Mouse (Mus musculus) erythroblast, adult 5-6 weeks (primary cell): ENCODE data around the gene Rps12-ps3. TPM values are rescaled to one million over a fixed set of nuclear protein-coding genes. Genes with fewer than 3 reads are reported as not detected.

ENCODE experiments used
- ATAC-seq: replicated peaks from 2 replicates; pipeline ENCODE4 v1.8.0; 2016; ENCODE audit warnings: moderate number of reproducible peaks, mild to moderate bottlenecking, moderate TSS enrichment, inconsistent platforms; ENCODE audit not compliant: poor library complexity, low FRiP score, severe bottlenecking
- total RNA-seq, 2 experiments: library from RNA; stranded (forward) in 1 of 2; stranded (reverse) in 1 of 2; fragments of 150-400 nt in 1 of 2; fragments of 200-764, 138-1000 nt in 1 of 2; gene quantifications; 2 replicates each; pipeline versions ENCODE4 v1.2.3 to v1.2.4; 2015 to 2017; ENCODE audit warnings: low replicate concordance in 2 of 2

Gene Rps12-ps3
- total RNA-seq, 2 experiments from 2014 or later = 58.3 to 144 TPM

DNA sequence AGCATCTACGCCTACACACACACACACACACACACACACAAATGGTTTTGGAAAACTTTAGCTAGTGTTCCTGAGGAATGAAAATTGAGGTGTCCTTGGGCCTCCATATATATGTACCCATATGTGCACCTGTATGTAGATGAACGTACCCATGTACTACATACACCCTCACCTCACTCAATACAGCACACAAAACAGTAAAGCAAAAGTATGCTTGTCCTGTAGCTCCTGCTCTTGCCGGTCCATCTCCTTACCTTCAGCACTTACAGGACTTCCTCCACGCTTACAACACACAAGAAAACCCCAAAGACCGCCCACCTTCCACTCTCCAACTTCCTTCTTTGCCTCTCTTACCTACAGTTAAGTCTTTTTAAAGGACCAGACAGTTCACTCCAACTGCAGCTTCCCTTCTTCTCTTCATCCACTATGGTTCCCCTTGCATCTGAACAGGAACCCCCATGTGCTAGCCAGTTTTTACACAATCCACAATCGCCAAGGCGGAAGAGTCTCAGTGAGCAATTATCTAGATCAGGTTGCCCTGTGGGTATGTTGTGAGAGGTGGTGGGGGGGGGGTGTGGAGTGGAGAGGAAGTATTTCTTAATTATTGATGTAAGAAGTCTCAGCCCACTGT lies 28.3 kb downstream of the Rps12-ps3 start:
- no peak for ATAC-seq

DNA sequence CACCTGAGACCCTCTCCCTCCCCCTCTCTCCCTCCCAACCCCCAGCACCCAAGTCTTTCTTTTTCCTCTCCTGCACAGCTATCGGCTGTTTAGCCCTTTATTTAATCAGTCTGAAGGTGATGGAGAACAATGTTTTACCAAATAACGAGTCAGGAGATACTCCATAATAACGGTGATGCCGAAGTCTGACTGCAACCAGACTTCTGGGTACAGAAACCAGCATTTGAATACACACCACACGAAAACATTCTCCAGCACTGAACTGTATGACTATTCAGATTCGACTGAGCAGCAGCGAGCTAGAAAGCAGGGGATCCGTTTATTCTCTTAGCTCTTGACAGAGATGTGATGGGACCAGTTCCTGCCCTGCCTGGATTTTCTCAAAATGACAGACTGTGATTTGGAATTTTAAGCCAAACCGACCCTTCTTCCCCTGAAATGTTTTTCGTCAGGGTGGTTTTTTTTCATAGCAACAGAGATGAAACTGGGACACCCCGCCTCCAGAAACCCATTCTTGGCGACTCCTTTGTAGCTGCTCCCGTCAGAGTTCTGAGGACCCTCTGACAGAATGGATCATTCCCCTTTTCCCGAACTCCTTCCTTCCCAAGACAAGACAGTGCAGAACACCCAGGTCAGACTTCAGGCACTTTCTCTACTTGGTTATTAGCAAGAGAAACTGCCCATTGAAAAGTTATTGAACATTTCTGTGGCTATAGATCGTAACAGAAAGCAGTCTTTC lies 29.2 kb downstream of the Rps12-ps3 start:
- ATAC-seq = no peak

GRCm38 (mm10) chr19:59352760-59353159 lies 30.7 kb downstream of the Rps12-ps3 start:
- no peak for ATAC-seq

DNA sequence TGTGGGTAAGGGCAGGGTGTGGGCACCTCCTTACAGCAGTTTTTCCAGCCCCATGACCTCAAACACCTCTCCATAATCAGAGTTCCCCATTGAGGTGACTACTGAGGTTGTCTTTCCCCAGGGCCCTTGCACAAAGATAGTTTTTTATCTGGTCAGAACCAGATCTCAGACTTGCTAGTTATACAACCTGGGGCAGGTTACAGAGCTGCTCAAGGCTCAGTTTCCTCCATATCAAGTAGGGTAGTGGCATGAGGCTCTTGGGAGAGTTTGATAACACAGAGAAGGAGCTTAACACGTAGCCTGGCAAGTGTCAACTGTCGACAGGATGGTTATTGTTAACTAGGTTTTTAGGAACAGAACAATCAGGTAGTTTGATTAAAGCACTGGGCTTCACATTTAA lies 32.8 kb downstream of the Rps12-ps3 start:
- ATAC-seq = no peak

GRCm38 (mm10) chr19:59356388-59356787 lies 34.3 kb downstream of the Rps12-ps3 start:
- ATAC-seq = no peak

DNA sequence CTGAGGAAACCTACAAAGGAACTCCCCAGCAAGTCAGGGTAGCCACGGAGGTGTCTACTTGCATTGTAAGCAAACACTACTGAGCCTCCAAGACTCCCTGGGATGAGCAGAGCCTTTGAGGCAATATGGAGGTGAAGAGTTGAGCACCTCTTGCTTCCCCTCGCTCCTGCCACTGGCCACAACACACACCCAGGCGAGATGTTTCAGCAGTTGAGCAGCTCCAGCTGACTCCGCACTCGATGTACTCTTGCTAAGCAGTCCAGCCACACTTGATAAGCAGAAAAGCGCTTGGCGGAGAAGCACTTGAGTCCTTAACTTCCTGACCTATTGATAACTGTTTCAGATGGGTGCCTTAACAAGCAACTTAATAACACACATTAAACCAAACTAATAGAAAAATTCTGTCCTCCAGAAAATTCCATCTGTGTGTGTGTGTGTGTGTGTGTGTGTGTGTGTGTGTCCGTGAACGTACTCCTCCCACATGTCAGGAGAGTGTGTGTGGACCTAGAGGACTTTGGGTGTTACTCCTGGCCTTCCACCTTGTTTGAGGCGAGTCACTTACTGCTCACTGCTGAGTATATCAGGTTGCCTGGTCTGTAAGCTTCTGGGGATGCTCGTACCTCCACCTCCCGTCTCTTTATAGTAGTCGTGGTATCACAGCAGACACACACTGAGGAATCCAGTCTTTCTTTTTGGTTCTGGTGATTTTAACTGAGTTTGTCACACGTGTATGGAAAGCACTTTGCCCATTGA lies 34.9 kb downstream of the Rps12-ps3 start:
- ATAC-seq = peak; percentile 62

DNA sequence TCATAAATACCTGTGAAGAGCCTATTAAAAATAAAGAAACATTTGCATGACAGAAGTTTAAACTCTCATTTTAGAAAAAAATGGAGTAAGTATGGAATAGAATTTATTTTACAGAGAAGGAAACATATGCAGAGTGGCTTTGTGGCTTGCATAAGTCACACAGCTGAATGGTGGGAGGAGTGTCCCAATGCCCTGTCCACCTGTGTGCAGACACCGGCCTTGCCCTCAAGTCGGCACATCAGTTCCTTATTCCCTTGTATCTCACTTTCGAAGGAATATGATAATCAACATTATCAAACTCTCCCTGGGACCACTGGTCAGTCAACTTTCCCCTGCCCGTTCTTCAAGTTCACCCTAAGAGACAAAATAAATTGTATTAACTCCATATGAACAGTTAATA lies 35.8 kb downstream of the Rps12-ps3 start:
- ATAC-seq = no peak

DNA sequence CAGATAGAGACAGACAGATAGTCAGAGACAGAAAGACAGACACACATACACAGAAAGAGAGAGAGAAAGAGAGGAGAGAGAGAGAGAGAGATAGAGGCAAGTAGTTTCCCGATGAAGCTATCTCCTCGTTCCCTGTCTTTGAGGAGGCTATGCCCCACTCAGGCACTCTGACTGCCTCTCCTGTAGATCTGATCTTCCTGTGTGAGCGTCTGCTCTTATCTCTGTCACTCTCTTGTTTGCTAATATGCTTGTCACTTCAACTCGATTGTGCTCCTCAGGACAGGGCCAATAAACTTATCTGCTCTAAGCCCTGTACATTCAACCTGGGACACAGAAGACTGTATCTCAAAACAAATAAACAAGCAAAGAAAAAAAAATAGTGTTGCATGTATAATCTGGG lies 37.1 kb downstream of the Rps12-ps3 start:
- ATAC-seq = no peak

DNA sequence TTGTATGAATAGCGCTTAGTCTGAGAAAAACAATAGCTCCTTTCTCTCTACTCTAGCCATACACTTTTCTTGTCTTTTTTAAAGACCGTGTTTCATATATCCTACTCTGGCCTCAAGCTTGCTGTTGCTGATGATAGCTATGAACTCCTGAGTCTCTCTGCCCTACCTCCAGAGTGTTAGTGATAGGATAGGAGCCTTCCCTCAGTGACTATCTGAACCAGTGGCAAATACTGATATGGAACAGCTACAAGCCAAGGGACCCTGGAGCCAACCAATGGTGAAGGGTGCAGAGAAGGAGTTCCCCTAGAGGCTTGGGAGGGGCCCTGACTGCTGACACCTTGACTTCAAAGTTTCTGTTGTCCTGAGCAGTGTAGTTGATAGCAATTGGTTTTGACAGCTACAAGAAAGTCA lies 38.4 kb downstream of the Rps12-ps3 start:
- peak; percentile 92 for ATAC-seq

GRCm38 (mm10) chr19:59362646-59363045 lies 40.6 kb downstream of the Rps12-ps3 start:
- no peak for ATAC-seq

GRCm38 (mm10) chr19:59363666-59364065 lies 41.6 kb downstream of the Rps12-ps3 start:
- peak; percentile 42; the same call in 1 of the 2 replicates for ATAC-seq

- ATAC-seq = no peak
Observed at GRCm38 (mm10) chr19:59366724-59367123, 44.6 kb downstream of the Rps12-ps3 start.

DNA sequence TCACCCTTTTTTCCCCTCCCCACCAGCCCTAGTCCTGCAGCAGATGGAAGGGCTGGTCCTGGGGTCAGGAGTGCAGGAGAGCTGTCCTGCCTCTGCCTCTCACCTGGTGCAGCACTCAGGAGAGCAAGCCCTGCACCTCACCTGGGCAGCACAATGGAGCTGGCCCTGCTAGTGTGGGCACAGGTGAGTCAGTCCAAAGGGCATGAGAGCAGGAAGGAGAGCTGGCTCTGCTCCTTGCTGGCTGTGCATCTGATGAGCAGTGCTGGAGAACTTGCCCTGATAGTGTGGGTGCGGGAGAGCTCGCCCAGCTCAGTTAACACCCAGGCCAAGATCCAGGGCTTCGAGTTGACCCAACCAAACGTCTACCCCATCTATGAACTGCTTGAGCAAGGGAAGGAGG lies 45.8 kb downstream of the Rps12-ps3 start:
- ATAC-seq = no peak

DNA sequence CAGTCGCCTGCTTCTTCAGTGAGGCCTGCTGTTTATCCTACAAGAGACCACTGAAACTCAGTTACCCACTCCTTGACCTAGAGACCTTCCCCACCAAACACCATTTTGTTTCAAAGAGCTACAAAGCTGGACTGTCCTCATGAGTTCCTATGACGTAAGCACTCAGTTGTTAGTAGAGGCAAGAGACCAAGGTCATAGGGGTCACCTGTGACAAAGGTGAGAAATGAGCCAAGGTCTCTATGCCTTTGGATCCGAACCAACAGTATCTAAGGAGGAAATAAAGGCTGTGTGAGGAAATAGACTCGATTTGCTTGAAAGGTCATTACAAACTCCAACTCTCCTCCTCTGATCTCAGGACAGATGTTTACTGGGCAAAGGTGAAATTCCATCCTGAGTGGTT lies 48.9 kb downstream of the Rps12-ps3 start:
- ATAC-seq = no peak

Other genes with a start within 250 kb of the Rps12-ps3 start
- gene Shtn1, start 246.2 kb upstream of the Rps12-ps3 start, total RNA-seq (2015; ENCODE audit: low replicate concordance) = 0.63 and 1.2 TPM in 2 replicates
- gene Shtn1, start 246.2 kb upstream of the Rps12-ps3 start, total RNA-seq (2017; ENCODE audit: low replicate concordance) = 0.94 and 0.98 TPM in 2 replicates
- gene Vax1, start 152.2 kb upstream of the Rps12-ps3 start, total RNA-seq (2015; ENCODE audit: low replicate concordance) = not detected in 2 replicates
- gene Vax1, start 152.2 kb upstream of the Rps12-ps3 start, total RNA-seq (2017; ENCODE audit: low replicate concordance) = not detected in 2 replicates
- gene Kcnk18, start 103.1 kb upstream of the Rps12-ps3 start, total RNA-seq (2015; ENCODE audit: low replicate concordance) = not detected in 2 replicates
- not detected in 2 replicates for gene Kcnk18, start 103.1 kb upstream of the Rps12-ps3 start, total RNA-seq (2017; ENCODE audit: low replicate concordance)
- 1.3 and 3.3 TPM in 2 replicates for gene Slc18a2, start 61.4 kb upstream of the Rps12-ps3 start, total RNA-seq (2015; ENCODE audit: low replicate concordance)
- 0.85 and 1.7 TPM in 2 replicates for gene Slc18a2, start 61.4 kb upstream of the Rps12-ps3 start, total RNA-seq (2017; ENCODE audit: low replicate concordance)
- gene Pdzd8, start 23.5 kb downstream of the Rps12-ps3 start, total RNA-seq (2015; ENCODE audit: low replicate concordance) = 23.4 and 30.2 TPM in 2 replicates
- 25.6 and 26.8 TPM in 2 replicates for gene Pdzd8, start 23.5 kb downstream of the Rps12-ps3 start, total RNA-seq (2017; ENCODE audit: low replicate concordance)
- gene Emx2, start 136.1 kb downstream of the Rps12-ps3 start, total RNA-seq (2015; ENCODE audit: low replicate concordance) = not detected in 2 replicates
- gene Emx2, start 136.1 kb downstream of the Rps12-ps3 start, total RNA-seq (2017; ENCODE audit: low replicate concordance) = 0.77 TPM in 1 of 2 replicates, not detected in the other